Mouse (Mus musculus) testis, adult 2 months (tissue): ENCODE results near the gene Cfd. TPM values are rescaled to one million over a fixed set of nuclear protein-coding genes. Genes with fewer than 3 reads are reported as not detected.
"Not testable (repeated sequence)": the region's sequence is repeated elsewhere in the genome, so short reads cannot be mapped to it uniquely, and the experiment has no call there.

Source experiments
- H3K27ac ChIP-seq: fragments of 200-500 bp; 2 replicates; pipeline ENCODE4 v1.5.1; 2012; ENCODE audit warnings: low read depth, low read length; ENCODE audit not compliant: control insufficient read depth, insufficient read depth
- H3K27me3 ChIP-seq: fragments of 200-500 bp; 2 replicates; pipeline ENCODE4 v1.6.1; 2012; ENCODE audit warnings: mild to moderate bottlenecking, low read length, moderate library complexity; ENCODE audit not compliant: control insufficient read depth, insufficient read depth
- H3K36me3 ChIP-seq: fragments of 200-500 bp; 2 replicates; pipeline ENCODE4 v1.6.1; 2012; ENCODE audit warnings: mild to moderate bottlenecking, low read length; ENCODE audit not compliant: control insufficient read depth, insufficient read depth
- H3K4me1 ChIP-seq: fragments of 200-500 bp; 2 replicates; pipeline ENCODE4 v1.6.1; 2012; ENCODE audit warnings: low read length; ENCODE audit not compliant: control insufficient read depth, insufficient read depth
- H3K4me3 ChIP-seq: fragments of 200-500 bp; 2 replicates; pipeline ENCODE4 v1.5.1; 2012; ENCODE audit warnings: low read depth, mild to moderate bottlenecking, low read length, moderate library complexity, mixed read lengths; ENCODE audit not compliant: control insufficient read depth
- CTCF ChIP-seq: fragments of 200-500 bp; IDR thresholded peaks from 2 replicates; pipeline ENCODE4 v1.5.1; 2012; ENCODE audit warnings: low read depth, mild to moderate bottlenecking, inconsistent platforms, low read length, moderate library complexity; ENCODE audit not compliant: control insufficient read depth, insufficient read depth, insufficient replicate concordance
- POLR2A ChIP-seq: fragments of 200-500 bp; IDR thresholded peaks from 2 replicates; pipeline ENCODE4 v1.6.1; 2012; ENCODE audit warnings: low read depth, mild to moderate bottlenecking, inconsistent platforms, low read length, moderate library complexity; ENCODE audit not compliant: control insufficient read depth
- polyA plus RNA-seq: library from polyadenylated mRNA; depleted of rRNA; stranded (reverse); fragments of >200 nt; gene quantifications from 2 replicates; pipeline ENCODE4 v1.2.3, GENCODE M21; 2012

Cfd gene
- polyA plus RNA-seq, 1 experiment = 18.0 TPM

DNA sequence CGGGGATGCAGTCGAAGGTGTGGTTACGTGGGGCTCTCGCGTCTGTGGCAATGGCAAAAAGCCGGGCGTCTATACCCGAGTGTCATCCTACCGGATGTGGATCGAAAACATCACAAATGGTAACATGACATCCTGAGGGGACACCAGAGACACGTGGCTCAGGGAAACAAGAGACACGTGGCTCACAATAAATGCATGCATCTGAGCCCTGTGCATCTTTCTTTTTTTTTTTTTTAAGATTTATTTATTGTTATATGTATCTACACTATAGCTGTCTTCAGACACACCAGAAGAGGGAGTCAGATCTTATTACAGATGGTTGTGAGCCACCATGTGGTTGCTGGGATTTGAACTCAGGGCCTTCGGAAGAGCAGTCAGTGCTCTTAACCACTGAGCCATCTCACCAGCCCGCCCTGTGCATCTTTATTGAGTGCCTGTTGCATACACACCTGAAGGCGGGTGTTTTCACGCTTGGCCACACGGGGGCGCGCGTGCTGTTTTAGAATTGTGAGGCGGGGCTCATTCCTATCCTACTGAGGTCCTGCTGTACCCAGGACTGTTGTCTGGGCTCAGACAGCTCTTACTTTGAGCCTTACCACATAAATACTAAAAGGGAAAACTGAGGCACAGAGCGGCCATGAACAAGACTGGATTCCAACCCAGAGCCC lies 1.9 kb downstream of the Cfd start:
- not testable (repeated sequence) for H3K27me3 ChIP-seq, H3K36me3 ChIP-seq, H3K4me3 ChIP-seq, H3K27ac ChIP-seq, H3K4me1 ChIP-seq
- peak; percentile 54; the same call in 1 of the 2 replicates for TF ChIP-seq CTCF

DNA sequence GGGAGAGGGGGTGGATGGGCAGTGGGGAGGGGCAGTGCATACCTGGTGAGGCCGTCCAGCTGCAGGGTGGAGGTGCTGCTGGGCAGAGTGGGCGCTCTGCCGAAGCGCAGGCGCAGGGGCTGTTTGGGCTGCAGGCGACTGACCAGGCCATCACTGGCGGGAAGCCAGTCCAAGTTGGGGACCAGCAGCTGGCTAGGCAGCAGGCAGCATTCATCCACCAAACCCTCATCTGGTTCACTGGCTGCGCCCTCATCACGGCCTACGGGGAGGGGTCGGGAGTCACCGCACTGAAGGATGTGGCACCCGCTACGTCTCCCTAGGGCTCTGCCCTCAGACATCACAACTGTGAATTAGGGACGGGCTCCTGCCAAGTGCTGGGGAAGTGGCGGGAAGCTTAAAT lies 5.7 kb downstream of the Cfd start:
- H3K27ac ChIP-seq = no peak overlapping the region
- no peaks in the 10 kb centered on the region for H3K27me3 ChIP-seq
- H3K36me3 ChIP-seq = no peaks in the 10 kb centered on the region
- no peaks in the 10 kb centered on the region for H3K4me1 ChIP-seq
- H3K4me3 ChIP-seq = no peak overlapping the region
- no peak for TF ChIP-seq POLR2A
- TF ChIP-seq CTCF = no peak

DNA sequence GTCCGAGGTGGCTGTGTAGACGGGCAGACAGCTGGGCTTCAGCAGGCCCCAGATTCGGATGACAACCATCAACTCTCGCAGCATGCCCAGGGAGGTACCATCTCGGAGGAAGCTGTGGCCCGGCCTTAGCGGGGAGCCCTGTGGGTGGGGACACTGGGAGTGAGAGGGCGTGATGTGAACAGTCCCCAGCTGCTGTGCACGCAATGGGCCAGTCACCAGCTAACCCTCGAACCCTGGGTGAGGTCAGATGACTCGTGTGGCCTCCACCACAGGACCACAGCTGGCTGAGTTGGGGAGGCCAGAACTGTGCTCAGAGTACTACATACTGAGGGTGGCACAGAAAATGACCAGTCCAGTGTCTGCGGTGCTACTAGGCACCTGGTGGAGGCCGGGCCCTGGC lies 6.2 kb downstream of the Cfd start:
- no peak overlapping the region for H3K27ac ChIP-seq
- H3K36me3 ChIP-seq = no peaks in the 10 kb centered on the region
- no peaks in the 10 kb centered on the region for H3K27me3 ChIP-seq
- no peak overlapping the region for H3K4me3 ChIP-seq
- no peak for TF ChIP-seq CTCF
- no peak for TF ChIP-seq POLR2A
- H3K4me1 ChIP-seq = no peaks in the 10 kb centered on the region

DNA sequence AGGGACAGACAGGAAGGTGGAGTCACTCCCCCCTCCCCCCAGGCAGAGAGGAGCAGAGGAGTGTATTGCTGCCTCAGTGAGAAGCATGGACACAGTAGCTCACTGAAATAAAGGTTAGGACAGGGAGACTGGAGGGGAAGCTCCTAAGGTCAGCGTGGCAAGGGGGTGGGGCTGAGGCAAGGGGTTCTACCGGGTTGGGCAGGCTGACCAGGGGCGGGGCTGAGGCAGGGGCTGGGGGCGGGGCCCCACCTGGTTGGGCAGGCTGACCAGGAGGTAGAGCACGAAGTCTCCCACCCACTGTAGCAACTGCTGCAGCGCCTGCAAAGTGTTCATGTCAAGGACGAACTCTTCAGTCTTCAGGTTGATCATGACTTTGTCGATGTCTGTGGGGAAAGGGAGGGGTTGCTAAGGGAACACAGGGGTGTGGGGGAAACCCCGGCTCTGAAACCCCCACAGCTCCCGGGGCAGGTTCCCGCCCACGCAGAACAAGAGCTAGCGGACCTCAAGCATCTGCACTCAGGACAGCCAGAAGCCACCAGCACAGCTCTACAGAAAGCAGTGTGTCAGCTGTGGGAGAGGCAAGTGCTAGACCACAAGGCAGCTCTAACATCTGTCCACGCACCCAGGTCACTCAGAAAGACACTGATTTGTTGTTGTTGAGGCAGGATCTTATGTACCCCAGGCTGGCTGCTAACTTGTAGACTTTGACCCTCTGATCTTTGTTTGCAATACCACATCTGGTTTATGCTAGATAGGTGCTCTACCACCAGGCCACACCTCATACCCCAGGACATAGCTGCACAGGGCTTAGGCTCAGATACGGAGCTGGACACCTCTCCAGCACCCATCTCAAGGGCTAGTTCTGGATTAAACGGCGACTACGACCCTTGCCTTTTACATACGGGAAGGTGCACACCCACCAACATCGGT lies 6.9 kb downstream of the Cfd start:
- no peak overlapping the region for H3K27ac ChIP-seq
- TF ChIP-seq POLR2A (no peak), CTCF (no peak)
- H3K36me3 ChIP-seq = no peaks in the 10 kb centered on the region
- no peaks in the 10 kb centered on the region for H3K27me3 ChIP-seq
- H3K4me3 ChIP-seq = no peak overlapping the region
- H3K4me1 ChIP-seq = no peaks in the 10 kb centered on the region

DNA sequence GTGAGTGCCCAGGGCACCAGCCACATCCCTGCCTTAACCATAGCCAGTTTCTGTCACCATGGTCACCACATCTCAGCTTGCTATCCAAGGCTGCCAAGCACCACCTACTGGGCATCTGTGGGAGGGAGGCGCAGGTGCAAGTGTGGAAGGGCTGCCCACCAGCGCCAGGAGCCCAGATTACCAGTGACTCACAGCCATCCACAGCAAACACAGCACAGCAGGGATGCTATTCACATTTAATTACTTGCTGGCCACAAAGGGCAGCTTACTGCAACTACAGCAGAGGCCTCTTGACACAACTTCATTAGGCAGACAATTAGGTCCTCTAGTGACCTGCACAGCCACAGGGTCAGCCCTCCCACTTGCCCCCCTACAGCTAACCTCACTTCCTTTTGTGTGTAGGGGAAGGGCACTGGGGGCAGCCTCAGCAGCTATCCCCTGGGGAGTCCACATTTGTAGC lies 10.3 kb downstream of the Cfd start:
- no peak overlapping the region for H3K27ac ChIP-seq
- no peaks in the 10 kb centered on the region for H3K36me3 ChIP-seq

DNA sequence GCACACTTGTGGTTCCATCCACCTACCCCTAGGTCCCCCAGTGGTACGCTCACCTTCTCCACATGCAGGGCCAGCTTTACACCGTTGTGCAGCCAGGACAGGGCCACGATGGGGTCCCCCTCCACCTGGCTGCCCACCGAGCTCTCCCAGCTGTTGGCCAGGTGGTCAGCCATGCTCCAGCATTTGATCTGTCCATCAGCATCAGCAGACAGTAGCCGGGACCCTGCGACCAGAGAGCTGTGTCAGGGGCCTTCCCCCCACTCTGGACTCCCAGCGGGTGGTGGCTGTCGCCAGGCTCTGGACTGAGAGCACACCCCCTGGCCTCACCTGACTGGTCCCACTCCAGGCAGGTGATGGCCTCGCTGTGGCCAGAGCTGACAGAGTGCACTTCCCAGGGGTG lies 16.1 kb downstream of the Cfd start:
- H3K4me3 ChIP-seq = no peak overlapping the region
- H3K36me3 ChIP-seq = no peaks in the 10 kb centered on the region
- TF ChIP-seq POLR2A = no peak
- no peak for TF ChIP-seq CTCF

More for the DNA sequence above, 10.3 kb downstream of the Cfd start:
- Histone ChIP-seq H3K27me3 (no peaks in the 10 kb centered on the region), H3K4me1 (no peaks in the 10 kb centered on the region), H3K4me3 (no peak overlapping the region)
- TF ChIP-seq CTCF (no peak), POLR2A (no peak)

DNA sequence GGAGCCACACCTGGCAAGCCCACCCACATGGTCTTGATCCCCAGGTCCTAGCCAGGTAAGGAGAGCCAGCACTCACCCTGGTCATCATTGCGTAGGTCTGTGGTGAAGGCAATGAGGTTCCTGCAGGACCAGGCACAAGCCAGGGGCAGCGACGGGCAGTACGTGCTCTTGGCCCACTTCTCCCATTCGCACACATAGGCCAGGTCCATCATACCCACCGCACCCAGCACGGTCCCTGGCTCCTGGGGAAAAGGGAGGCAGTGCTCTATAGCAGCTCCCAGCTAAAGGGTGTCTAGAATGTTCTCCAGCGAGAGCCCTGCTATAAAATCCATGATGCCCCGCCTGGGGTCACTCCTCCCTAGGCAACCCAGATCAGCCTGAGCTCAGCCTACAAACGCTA lies 16.8 kb downstream of the Cfd start:
- TF ChIP-seq POLR2A = no peak
- Histone ChIP-seq H3K4me1 (peaks cover 7% of the 10 kb centered on the region), H3K36me3 (no peaks in the 10 kb centered on the region), H3K27me3 (no peaks in the 10 kb centered on the region), H3K4me3 (peak overlapping the region; percentile 27), H3K27ac (no peak overlapping the region)

More for the DNA sequence above, 16.1 kb downstream of the Cfd start:
- Histone ChIP-seq H3K27ac (no peak overlapping the region), H3K27me3 (no peaks in the 10 kb centered on the region), H3K4me1 (peaks cover 7% of the 10 kb centered on the region)
